Mouse (Mus musculus): Measurements from ENCODE around the gene Cog2.

The Cog2 gene

DNA sequence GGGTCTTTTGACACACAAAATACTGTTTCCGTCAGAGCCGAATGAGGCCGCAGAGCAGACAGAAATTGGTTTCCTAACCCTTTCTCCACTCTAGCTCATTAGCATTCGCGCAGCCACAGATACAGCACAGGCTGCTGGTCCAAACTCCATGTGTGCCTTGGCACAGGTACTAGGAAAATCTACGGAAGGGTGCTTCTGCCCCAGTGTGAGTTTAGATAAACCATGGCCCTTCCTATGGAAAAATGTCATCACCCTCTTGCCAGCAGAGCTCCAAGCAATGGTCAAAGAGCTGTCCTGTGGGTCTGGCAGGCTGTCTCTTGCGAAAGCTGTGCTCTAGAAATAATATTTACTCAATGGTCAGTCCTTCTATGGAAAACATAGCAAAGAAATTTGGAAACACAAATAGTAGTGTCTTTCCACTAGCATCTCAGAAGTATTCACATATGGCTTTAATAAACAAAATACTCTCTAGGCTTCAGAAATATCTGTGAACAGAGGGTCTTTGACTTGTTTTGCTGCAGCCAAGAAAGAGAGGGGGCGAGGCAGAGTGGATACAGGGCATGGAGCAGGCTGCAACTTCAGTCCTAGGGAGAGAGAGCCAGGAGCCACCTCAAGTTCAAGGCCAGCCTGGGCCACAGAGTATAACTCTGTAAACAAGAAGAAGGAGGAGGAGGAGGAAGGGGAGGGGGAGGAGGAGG lies 51.3 kb downstream of the Cog2 start:
- DNase-seq, result peak; percentile 96

GRCm38 (mm10) chr8:124572430-124572775 lies 51.8 kb downstream of the Cog2 start:
- DNase-seq, result no peak

DNA sequence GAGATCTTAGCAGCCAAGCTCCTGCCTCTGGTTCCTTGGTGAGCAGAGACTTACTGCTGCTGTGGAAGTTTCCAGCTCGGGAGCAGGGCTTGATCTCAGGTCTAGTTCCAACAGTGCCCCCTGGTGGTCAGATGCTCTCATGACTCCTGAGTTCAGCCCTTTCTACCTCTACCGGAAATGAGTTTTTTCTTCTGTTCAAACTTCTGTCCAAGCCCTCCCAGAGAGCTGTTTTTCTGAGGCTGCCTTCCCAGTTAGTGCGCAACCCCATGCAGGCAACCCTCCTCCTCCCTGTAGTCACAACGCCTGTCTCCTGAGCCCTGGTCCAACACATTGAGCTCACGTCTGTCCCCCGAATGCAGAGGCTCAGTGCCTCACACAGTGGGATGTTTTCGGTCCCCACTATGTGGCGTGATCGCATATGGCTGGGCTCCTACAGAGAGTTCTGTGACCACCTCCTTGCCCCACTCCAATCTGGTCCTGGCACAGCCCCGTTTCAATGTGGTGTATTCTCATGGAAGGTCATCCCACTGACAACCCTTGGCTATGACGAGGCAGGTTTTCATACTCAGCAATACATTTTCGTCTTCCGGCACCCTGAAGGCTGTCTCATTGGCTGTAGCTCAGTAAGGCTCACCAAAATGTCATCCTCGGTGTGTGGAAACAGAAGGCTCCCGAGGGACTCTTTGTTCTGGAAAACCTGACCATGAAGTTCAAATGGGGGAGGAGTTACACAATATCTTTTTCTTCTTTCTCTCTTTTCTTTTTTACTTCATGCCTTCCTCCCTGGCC lies 53.2 kb downstream of the Cog2 start:
- DNase-seq, result peak; percentile 97

DNA sequence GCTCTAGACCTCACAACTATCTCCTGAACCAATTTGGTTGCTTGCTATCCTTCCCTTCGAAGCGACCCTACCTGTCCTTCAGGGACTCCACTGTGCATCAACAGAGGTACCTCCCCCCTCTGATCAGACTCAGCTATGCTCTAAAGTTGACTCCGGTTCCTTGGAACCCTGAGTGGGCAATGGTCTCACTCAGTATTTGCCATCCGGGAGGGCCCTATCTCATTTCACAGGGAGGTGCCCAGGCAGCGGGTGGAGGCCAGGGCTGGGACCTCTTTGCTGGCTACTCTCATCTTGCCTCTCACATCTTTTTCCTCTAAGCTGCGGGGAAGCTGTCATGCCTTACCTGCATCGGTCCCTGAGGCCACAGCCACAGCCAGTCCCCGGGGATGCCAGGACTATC lies 55.2 kb downstream of the Cog2 start, which contains the start of gene Capn9:
TSS of gene Capn9 (plus strand) at position 301 of the 400 bp plus-strand sequence.
- DNase-seq, result no peak

DNA sequence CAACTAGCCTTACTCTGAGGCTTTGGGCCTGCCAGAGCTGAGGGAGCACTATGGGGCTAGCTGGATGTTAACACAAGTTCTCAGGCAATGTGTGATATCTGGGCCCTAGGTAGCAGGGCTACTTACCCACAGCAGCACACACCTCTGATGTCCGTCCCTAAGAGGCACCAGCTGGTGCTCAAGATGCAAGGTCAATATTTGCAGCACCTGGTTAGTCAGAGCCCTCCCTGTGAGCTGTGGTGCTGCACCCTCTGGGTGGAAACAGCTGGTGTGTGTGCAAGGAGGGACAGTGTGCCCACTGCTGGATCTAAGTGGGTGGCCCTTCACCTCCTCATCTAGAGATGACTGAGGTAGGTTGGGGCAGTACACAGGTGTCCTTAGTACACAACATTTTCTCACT lies 56.2 kb downstream of the Cog2 start:
- no peak for DNase-seq

DNA sequence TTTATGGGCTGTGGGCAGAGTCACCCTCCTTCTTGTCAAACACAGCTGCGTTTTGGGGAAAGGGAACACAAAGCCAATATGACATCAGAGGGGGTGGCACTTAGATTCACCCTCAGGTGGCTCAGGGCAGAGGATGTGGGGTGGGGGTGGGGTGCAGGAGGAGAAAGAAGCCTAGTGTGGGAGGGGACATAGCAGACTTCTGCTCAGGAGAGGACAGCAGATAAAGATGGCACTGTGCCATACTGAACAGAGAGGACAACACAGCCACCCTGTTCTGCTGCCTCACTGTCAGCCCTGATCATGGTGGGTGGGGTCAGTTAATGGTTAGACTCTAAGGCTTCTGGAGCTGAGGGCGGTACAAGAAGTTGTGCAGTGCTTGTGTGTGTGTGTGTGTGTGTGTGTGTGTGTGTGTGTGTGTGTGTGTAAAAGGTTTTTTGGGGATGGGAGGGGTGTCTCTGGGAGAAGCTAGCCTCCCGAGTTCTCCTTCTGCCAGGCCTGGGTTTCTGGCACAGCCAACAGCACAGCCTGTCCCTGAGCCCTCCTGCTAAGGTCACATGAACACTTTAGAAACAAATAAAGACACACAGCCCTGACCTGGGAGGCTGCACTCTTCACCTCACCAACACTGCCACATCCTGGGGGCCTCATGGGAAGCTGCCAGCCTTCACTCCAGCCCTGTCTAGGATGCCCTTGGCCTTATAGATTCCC lies 65.3 kb downstream of the Cog2 start:
- DNase-seq, result peak; percentile 97

- DNase-seq, result no peak
Measured at GRCm38 (mm10) chr8:124586556-124586955, 66.0 kb downstream of the Cog2 start.

GRCm38 (mm10) chr8:124589393-124589792 lies 68.8 kb downstream of the Cog2 start:
- peak; percentile 78 for DNase-seq
